Mouse (Mus musculus): Measurements from ENCODE around the gene Tob2.

DNA sequence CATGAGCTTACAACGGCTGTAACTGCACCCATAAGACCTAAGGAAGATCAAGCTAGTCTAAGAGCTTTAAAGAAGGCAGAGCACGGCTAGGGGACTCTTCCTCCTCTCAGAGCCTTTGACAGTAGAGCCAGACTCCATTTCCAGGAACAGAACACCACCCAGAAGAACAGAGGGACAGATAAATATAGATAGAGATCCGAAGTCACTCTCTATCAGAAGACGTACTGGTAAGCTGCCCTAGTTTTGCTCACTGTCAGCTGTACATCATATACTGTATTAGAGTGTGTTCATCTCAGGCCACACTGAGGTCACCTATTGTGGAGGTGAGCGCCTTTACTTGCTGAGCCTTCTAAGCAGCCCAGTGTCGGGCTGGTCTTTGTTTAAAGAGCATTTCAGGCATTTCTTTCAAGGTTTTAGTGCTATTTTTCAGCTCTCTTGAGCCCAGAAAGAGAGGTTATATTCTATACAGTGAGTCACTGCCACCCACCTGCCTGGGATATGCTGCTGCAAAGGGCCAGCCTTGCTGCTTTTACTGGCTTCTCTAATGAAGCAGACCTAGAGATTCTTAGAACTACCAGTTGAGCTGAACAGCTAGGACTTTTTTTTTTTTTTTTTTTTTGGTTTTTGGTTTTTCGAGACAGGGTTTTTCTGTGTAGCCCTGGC lies 32.7 kb upstream of the Tob2 start:
- TF ChIP-seq POLR2A (IDR thresholded peaks at IDR 0.05; ENCODE audit: insufficient read length, low read depth) (no peak), TCF12 (IDR thresholded peaks at IDR 0.05; ENCODE audit: insufficient read depth, poor library complexity, severe bottlenecking) (no peak), MYOD1 (IDR thresholded peaks at IDR 0.05; ENCODE audit: control insufficient read depth in 1 of 3, insufficient read length in 2 of 3, low read depth in 2 of 3) (no peak), POLR2AphosphoS2 (IDR thresholded peaks at IDR 0.05; ENCODE audit: insufficient read length, low read depth) (no peak), USF1 (IDR thresholded peaks at IDR 0.05; ENCODE audit: low read depth) (no peak), REST (IDR thresholded peaks at IDR 0.05; ENCODE audit: insufficient read depth, insufficient read length) (no peak), E2F4 (IDR thresholded peaks at IDR 0.05; ENCODE audit: insufficient read depth) (no peak), CEBPB (IDR thresholded peaks at IDR 0.05; ENCODE audit: insufficient read depth, poor library complexity, severe bottlenecking) (no peak), TCF3 (IDR thresholded peaks at IDR 0.05; ENCODE audit: insufficient read length, low read depth) (no peak), MAX (IDR thresholded peaks at IDR 0.05; ENCODE audit: low read depth) (no peak), MYOG (IDR thresholded peaks at IDR 0.05; ENCODE audit: control insufficient read depth in 1 of 3, insufficient read depth in 1 of 3, insufficient read length in 2 of 3, low read depth in 2 of 3) (no peak), SRF (IDR thresholded peaks at IDR 0.05; ENCODE audit: control insufficient read depth, insufficient read length, low read depth) (no peak)
